Mouse (Mus musculus): ENCODE measurements around the gene Sdccag8. TPM values are rescaled to one million over a fixed set of nuclear protein-coding genes. Genes with fewer than 3 reads are reported as not detected.

Sdccag8 gene
- total RNA-seq, 4 experiments from 2014 or later = 9.7 to 20.9 (median 12.7) TPM

DNA sequence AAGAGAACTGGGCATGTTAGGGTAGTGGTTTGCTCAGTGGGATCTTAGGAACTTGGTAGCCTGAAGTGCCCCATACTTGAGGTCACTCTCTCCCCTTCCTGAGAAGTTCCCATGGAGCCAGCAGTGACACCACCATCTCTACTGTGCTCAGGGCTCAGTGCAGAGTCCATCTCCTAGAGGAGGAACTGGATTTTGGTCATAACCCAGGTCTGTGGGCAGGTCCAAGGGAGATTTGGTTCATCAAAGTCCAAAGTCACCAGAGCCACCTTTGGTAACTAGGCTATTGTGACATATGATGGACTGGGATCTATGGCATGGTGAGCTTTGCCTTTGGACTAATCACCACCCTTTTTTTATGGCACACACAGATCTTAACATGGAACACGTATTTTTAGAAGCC is 198.9 kb downstream of the Sdccag8 start:
- no peak for DNase-seq

DNA sequence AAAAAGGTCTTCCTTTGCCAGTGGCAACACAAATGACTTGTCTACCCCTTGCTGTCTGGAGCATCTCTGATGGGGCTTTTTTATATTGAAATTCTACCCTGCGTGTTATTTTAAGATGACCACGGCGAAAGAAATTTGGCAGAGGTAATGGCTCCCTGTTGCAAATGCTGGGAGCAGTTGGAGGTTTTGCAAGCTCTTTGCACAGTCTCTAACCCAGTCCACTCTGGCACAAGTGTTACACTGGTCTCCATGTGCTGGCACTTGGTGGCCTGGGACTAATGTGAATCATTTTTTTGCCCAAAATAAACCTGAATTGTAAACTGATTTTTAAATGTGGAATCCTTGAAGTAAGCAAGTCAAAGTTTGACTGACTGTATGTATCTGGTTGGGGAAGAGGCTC is 199.3 kb downstream of the Sdccag8 start:
- no peak for DNase-seq

DNA sequence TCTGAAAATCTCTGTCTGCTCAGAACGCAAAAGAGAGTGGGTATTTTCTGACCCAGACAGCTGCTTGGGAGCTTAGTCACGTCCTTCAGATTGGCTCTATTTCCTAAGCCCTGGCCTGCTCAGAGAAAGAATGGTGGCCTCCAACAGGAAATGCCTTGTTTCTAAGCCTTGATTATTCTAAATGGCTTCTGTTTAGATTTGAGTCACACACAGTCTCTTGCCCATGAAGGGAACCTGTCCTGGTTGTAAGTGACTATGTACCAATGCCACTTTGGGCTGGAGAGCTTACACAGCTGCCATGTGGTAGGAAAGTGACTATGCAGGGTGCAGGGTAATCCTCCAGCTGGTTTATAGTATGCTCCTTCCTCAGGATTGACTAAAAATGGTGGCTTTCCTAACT is 199.9 kb downstream of the Sdccag8 start:
- peak; percentile 21 for DNase-seq

DNA sequence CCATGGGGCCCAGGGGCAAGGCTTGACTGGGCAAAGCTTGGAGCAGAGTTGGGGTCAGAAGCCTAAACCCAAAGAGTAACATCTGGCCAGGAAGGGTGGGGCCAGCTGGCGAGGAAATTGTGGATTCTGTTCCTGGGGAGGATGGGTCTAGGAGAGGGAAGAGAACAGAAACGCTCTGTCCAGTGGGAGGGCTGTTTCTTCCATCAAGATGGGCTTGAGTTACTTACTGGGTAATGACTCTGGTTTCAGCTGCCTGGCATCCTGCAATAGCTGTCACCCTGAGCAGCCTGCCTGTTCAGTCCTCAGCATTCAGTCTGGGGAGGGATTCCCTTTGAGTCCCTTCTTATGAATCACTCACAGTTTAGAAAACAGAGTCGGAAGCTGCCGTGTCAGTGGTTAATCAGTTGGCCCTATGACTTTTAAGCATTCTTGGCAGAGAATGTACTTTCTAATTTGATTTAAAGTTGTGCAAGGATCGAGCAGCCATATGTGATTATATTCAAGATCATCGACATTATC is 200.5 kb downstream of the Sdccag8 start:
- DNase-seq = no peak

DNA sequence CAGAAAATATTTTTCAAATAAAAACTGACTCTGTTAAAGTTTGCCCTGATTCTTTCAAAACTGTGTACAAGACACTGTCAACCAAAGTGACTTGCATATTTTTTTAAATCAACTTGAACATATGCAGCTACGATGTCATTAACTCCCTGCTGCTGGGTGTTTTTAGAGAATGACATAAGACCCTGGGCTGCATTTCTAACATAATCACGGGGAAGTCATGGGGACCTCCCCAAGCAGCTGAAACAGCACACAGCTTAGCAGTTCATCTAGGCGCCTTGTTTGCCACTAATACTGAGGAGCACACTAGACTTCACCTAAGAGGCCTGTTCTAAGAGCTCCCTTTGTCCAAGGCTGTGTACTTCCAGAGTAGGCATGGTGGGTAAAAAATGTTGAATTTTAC is 201.5 kb downstream of the Sdccag8 start:
- DNase-seq = no peak

DNA sequence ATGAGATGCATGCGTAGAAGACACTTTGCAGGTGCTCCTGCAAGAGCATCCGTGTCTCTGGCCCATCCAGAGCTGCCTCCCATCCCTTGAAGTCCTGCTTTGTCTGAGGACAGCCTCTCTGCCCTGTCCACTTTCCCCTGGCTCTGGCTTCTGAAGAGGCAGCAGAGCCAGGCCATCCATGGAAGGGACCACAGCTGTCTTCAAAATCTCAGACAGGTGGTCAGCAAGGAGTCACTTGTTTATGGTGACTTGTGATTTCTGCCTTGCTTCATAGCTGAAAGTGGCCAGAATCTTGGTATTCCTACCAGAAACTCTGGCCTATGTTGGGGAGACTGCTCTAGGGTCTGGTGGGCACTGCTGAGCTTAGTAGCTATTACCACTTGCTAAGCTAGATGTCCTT is 202.3 kb downstream of the Sdccag8 start:
- DNase-seq = no peak

DNA sequence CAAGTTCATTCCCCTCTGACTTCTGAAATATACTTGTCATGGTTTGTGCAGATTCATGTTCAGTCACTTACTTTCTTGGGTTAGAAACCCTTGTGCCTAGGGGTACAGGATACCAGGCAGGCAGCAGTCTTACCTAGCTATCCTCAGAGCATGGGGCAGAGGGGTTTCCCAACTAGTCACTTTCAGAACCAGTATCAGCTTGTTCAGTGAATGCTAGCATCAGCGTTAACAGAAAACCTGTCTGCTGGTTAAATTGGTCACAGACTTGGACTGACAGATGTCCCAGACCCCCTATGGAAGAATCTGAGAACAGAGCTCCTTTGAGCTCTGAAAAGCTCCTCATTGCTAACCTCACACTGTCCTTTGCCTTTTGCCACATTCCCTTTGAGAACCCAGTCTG is 204.3 kb downstream of the Sdccag8 start:
- no peak for DNase-seq

DNA sequence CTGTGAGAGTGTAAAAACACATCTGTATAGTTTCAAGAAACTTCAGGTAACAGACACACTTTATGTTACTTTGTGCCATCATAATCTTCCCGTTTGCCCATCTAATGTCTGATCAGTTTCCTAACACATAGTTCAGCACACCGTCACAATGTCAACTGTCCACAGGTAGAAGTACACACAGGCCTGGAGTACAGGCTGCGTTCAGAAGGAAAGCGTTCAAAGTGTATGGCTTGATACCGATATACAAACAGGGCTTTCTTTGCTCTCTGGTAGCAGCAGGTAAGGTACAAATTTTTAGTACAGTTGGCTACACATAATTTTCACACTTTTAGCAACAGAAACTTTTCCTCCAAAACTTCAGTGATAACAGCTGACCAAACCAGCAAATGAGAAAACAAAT is 205.2 kb downstream of the Sdccag8 start:
- DNase-seq = no peak

DNA sequence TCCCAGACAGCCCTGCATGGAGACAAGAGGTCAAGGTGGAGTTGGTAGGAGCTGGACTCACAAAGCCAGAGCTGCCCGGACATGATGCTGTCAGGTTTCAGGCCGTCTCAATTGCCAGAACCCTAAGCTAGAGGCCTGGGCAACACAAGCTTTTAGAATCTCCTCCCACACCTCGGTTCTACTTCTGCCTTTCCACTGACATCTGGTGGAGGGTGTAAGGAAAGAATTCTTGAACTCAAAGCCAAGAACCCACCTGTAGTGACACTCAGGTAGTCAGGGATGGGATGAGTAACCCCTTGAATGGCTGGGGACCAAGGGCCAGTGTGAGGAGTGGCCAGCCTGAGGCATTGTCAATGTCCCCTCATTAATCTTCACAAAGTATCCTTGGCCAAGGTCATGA is 208.3 kb downstream of the Sdccag8 start:
- no peak for DNase-seq

DNA sequence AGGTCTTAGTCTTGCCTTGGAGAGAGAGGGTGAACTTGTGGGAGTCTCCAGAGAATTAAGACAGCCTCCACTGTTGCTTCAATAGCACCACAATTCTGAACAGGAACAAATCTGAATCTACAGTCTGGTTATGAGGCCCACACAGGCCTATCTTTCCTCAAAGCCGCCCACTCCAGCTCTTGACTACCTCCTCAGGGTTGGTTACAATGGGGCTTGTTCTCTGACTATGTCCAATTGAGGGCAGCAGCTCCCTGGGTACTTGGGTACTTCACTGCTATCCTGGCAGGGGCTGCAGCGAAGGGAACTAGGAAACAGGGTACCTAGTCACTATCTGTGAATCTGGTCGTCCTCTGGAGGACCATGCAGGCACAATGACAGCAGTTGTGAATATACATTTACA is 213.2 kb downstream of the Sdccag8 start:
- no peak for DNase-seq

DNA sequence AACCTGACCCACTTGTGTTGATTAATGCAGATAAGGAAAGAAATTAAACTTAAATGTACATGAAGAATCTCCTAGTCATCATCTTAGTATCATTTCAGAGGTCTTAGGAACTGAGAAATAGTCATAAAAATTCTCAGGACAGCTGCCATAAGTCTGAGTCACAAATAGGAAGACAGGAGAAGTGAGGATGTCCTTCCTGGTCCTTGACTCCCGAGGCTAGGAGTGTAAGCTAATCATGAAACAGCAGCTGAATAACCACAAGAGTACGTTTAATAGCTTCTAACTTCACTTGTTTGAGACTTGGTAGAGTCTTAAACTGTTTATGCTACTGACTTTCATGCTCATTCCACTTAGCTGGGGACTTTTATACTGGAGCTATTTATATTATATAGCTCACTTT is 214.6 kb downstream of the Sdccag8 start:
- DNase-seq = no peak

DNA sequence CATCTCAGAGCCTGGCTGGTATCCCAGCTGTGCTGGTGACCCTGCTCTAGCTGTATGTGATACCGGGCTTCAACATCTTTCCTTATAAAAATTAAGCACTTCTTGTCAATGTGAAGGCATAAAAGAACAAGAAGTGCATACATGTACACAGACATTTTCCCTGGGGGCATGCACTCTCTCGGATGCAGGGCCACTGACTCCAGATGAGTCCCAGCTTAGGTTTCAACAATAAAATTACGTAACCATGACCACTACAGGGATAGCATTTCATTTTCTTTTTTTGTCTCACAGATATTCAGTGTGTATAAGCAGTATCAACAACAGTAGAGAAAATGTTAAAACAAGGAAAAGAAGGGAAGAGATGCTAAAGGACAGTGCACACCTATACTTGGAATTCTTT is 216.2 kb downstream of the Sdccag8 start:
- no peak for DNase-seq

DNA sequence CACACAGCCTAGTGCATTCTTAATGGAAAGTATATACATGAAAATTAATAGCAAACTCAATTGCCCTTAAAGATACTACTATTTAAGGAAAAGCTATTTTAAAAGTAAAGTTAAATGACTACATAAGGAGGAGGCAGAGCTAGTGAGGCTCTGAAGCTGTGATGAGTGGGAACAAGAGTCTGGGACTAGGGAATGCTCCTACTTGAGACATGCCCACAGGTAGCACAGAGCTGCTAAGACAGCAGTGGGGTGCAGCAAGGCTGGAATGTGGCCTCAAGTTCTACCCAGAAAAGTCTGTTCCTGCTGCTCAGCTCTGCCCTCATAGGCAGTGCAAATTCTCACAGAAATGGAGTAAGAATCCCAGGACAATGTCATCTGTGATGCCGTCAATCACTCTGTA is 216.7 kb downstream of the Sdccag8 start:
- no peak for DNase-seq

DNA sequence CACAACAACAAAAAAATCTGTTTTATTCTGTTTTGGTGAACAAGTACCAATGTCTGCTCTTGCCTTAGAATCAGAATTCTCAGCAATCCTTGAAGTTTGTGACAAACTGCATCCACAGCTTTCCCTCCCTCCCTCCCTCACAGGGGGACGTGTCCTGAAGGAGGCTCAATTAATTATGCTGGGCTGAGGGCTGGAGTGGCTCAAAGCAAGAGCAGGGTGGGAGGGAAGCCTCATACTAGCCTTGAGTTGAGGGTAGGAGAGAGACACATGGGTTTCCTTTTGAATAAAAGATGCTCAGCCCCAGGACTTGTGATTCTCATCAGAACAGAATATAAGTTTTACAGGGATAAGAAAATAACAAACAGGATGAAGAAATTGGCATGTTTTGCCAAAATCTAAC is 217.8 kb downstream of the Sdccag8 start:
- no peak for DNase-seq

DNA sequence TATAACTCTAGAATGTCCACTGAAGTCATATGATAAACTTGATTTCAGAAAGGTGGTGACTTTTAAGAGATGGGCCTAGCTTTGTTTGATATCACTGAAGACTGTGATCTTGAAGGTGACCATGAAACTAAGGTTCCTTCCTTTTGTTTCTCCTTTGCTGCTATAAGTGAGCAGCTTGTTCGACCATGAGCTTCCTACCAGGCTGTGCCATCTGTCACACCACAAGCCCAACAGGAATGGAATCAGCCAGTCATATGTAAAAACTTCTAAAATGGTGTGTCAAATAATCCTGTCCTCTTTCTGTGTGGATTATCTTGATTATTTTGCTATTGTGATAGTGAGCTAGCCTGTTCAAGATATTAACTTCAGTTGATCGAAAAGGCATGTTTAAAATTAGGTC is 221.0 kb downstream of the Sdccag8 start:
- no peak for DNase-seq

DNA sequence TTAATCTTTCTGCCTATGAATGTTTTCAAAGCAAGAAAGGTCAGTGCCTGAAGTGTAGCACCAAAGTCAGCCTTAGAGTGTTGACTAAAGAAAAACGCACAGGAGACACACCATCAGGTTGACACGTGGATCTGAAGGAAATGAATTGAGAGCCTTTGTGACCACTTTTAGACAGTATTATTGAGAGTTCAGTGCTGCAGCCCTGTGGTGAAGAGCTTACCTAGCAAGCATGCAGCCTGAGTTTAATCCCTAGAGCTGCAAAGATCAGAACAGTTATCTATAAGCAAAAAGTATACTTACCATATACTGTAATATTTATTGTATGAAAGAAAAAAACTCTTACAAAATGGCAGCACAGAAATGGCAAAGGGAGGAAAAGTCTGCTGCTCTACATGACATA is 223.9 kb downstream of the Sdccag8 start:
- DNase-seq = no peak

DNA sequence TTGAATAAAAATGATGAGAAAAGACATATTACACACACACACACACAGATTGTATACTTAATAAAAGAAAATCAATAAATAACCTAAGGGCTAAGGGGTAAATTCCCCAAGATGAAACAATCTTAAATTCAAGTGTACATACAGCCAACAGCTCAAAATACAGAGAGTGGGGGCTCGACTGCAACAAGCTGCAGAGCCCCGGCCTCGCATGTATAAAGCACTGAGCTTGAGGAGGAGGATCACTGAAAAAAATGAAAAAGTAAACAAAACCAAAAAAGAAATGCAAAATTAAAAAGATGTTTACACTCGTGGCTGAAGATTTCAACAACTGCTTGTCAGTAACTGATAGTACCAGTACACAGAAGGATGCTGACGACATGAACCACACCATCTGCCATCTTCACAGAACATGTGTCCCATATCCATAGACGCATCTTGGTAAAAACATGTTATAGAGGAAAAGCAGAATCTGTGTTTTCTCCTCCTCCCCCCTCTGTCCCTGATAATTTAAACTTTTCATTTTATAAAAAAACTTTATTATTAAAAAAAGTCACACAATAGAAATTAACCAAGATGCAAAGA is 224.7 kb downstream of the Sdccag8 start:
- no peak for DNase-seq

DNA sequence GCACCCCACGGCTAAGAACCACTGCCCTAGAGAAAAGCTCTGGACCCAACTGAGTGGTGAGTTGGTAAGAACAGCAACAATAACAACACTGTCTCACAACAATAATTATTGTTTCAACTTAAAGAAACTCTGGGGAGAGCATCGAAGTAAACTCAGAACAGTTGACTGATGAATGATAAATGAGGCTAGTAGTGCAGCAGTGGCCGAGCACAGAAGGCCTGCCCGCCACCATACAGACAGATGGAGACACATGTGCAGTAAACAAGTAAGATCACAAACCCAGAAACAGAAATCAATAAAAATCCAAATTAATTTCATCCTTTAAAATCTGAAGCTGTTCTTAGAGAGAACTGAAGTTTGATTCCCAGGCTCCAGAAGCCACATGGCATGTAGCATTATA is 225.6 kb downstream of the Sdccag8 start:
- no peak for DNase-seq

DNA sequence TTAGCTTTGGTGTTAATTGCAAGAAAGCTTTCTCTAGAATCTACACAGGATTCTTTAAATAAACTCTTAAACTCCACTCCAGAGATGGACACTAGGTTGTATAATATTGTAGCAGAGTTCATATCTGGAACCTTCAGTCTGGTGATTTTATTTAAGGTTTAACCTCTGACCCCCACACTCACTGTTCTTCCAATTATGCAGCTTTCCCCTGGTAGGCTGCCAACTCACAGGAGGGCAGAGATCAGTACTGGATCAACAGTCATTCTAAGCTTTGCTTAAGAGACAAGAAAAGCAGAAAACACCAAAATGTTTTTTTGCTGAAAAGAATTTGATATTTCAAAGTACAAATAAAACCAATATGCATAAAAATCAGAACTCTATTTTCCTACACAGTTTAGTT is 231.4 kb downstream of the Sdccag8 start:
- no peak for DNase-seq

DNA sequence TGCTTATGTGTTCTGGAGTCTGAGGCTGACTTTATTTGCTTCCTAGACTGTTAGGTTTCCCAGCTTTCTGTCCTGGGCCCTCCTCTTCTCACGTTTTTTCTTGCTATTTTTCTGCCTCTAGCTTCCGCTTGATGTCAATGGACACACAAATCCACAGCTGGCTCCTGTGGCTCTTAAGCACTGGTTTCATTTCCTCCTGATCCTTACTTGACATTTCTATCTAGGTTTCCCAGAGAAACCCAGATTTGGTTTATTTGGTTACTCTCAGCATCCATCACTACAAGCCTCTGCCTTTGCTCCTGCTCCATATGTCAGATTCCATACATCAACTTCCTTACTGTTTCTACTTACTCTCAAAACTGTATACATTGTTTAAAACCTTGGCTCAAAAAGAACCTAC is 232.5 kb downstream of the Sdccag8 start:
- no peak for DNase-seq

DNA sequence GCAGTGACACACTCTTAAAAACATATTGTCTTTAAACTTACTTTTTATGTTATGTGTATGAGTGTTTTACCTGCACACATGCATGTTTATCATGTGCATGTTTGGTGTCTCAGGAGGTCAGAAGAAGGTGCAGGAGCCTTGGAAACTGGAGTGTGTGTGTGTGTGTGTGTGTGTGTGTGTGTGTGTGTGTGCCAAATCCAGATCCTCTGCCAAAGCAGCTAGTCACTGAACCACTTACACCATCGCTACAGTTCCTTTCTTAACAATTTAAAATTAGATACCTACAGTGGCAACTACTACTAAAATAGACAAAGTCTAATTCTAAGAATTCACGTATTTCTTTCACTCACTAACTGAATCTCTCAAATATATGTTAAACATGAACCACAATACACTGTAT is 234.3 kb downstream of the Sdccag8 start:
- no peak for DNase-seq

DNA sequence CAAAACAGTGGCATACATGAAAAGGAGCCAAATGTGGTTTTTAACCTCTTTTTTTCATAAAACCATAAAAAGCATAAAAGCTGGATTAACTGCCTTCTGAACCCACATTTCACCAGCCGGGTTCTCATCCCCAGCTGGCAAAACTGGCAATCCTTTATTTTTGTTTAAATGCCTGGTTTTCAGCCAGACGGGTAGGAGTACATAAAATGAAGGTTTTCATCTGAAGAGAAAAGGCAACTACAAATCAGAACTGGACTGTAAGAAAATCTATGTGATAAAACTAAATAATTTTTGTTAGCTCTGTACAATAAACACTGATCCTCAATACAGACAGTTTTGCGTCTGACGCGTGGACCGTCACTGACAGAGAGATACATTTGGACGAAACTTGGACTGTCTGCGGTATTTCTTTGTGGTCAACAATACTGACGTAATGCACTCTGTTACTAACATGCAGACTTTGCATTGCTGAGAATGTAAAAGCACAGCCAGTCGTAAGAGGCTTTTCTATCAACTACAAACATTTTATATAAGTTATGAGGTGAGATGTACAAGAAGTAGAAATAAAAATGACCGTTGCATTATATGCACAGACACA is 237.0 kb downstream of the Sdccag8 start:
- no peak for DNase-seq

DNA sequence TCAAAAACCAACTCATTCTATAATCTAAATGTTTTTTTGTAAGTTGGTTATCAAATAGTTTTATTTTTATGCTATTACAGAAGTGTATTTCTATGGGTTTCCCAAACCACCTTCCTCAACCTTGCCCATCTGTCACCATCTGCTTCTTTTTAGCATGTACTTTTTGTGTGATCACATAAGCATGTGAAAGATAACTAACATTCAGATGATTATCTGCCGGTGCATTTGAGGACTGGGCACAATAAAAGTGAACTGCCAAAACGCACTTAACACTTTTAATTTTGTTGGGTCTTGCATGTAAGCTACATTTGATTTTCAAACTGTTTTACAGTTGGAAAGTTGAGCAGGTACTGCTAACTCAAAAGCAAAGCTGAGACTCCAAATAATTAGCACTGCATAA is 240.4 kb downstream of the Sdccag8 start:
- DNase-seq = no peak

DNA sequence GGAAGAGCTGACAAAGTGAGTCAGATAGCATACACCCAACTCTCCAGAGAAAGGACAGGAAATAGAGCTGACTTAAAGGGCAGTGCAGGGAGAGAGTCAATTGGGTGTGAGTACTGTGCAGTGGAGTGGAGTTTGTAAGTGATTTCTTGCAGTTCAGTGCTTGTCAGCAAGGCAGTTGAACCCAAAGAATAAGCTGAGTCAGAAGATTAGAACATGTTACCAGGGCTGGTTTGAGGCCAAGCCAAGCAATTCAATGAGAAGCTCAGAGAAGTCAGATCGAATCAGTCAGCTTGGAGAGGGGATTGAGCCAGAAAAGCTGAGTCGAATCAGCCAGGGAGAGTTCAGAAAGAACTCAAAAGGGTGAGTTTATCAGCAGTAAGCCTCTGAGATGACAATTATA is 247.3 kb downstream of the Sdccag8 start:
- DNase-seq = no peak

DNA sequence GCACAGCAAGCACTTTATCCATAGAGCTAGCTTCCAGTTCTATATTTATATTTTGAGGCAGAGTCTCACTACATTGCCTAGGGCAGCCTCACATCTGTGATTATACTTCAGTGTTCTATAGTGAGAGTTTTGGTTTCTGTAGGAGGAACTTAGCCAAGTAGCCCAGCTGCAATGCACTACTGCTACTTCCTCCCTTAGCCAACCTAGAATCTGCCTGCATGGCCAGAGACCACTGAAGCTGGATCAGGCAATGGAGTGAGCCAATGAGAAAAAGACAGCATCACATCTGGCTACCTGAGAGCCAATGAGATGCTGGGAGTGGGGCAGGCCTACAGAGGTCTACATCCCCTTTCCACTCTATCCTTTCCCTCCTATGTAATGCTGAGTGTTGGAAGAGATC is 251.3 kb downstream of the Sdccag8 start:
- DNase-seq = no peak
